Mouse (Mus musculus) heart, embryonic 16.5 days (tissue): ENCODE measurements around the gene Zranb3. TPM values are rescaled to one million over a fixed set of nuclear protein-coding genes. Genes with fewer than 3 reads are reported as not detected.

ENCODE experiments used
- ATAC-seq: fragments of 200-750 bp; cut with Nextera tagmentation; replicated peaks from 2 replicates; pipeline ENCODE4 v1.8.0; 2017; ENCODE audit warnings: moderate number of reproducible peaks; ENCODE audit not compliant: insufficient read depth, low FRiP score; ENCODE audit errors: extremely low read depth
- H3K27ac ChIP-seq: fragments of 300-500 bp; sonication (generic); 2 replicates; pipeline ENCODE4 v1.5.1; 2014; ENCODE audit warnings: mild to moderate bottlenecking, low read length, control low read depth, moderate library complexity
- H3K27me3 ChIP-seq: fragments of 300-500 bp; sonication (generic); 2 replicates; pipeline ENCODE4 v1.6.1; 2014; ENCODE audit warnings: low read length, mixed read lengths; ENCODE audit not compliant: control insufficient read depth, insufficient read depth
- H3K36me3 ChIP-seq: fragments of 300-500 bp; sonication (generic); 2 replicates; pipeline ENCODE4 v1.6.1; 2014; ENCODE audit not compliant: control insufficient read depth, insufficient read depth
- H3K4me1 ChIP-seq: fragments of 300-500 bp; sonication (generic); 2 replicates; pipeline ENCODE4 v1.6.1; 2014; ENCODE audit warnings: low read length, mixed read lengths; ENCODE audit not compliant: control insufficient read depth, insufficient read depth
- H3K4me2 ChIP-seq: fragments of 300-500 bp; sonication (generic); 2 replicates; pipeline ENCODE4 v1.6.1; 2014; ENCODE audit warnings: low read depth, mild to moderate bottlenecking, control low read depth, low read length
- H3K4me3 ChIP-seq: fragments of 300-500 bp; sonication (generic); 2 replicates; pipeline ENCODE4 v1.5.1; 2014; ENCODE audit warnings: mild to moderate bottlenecking, control low read depth, low read length
- H3K9ac ChIP-seq: fragments of 300-500 bp; sonication (generic); 2 replicates; pipeline ENCODE4 v1.6.1; 2014; ENCODE audit warnings: low read length, control low read depth
- H3K9me3 ChIP-seq: fragments of 300-500 bp; sonication (generic); replicated peaks from 2 replicates; pipeline ENCODE4 v1.6.1; 2016; ENCODE audit warnings: low read length; ENCODE audit not compliant: control insufficient read depth
- WGBS: fragments of 180-500 bp; shearing (Covaris S2); extraction: QIAGEN DNeasy Blood & Tissue Kit; methylation state at CpG from one replicate; pipeline ENCODE4 v1.1.7; 2014; 5-methylcytosine and 5-hydroxymethylcytosine counted together
- polyA plus RNA-seq: library from polyadenylated mRNA; unstranded; fragments of >200 nt; fragmentation: Nextera tagmentation; extraction: Ambion mirVana; gene quantifications from 2 replicates; pipeline ENCODE4 v1.2.1, GENCODE M21; 2015

Gene Zranb3
- polyA plus RNA-seq, 1 experiment from 2014 or later = 7.1 TPM

- WGBS = 82% methylated on average over 6 of the region's 6 CpGs
- Histone ChIP-seq H3K4me2 (no peak overlapping the region), H3K9me3 (no peaks in the 10 kb centered on the region), H3K27ac (no peak overlapping the region), H3K4me1 (no peaks in the 10 kb centered on the region; the same call in 1 of the 2 replicates), H3K9ac (no peak overlapping the region), H3K36me3 (no peaks in the 10 kb centered on the region), H3K4me3 (no peak overlapping the region), H3K27me3 (no peaks in the 10 kb centered on the region)
- ATAC-seq = no peak
Measured at GRCm38 (mm10) chr1:128064716-128065115, 38.1 kb downstream of the Zranb3 start.

- 77% methylated on average over 1 of the region's 1 CpGs for WGBS
- Histone ChIP-seq H3K4me3 (no peak overlapping the region), H3K36me3 (no peaks in the 10 kb centered on the region), H3K4me2 (no peak overlapping the region), H3K27ac (no peak overlapping the region), H3K9ac (no peak overlapping the region), H3K27me3 (no peaks in the 10 kb centered on the region), H3K4me1 (no peaks in the 10 kb centered on the region), H3K9me3 (no peaks in the 10 kb centered on the region)
- ATAC-seq = no peak
Measured at GRCm38 (mm10) chr1:128062167-128062566, 40.7 kb downstream of the Zranb3 start.

- no peaks in the 10 kb centered on the region for H3K27me3 ChIP-seq
- no peaks in the 10 kb centered on the region for H3K4me1 ChIP-seq
- no peaks in the 10 kb centered on the region for H3K9me3 ChIP-seq
- no peak overlapping the region for H3K4me2 ChIP-seq
- no peak overlapping the region for H3K27ac ChIP-seq
- WGBS = 71% methylated on average over 1 of the region's 1 CpGs
- no peaks in the 10 kb centered on the region for H3K36me3 ChIP-seq
- H3K9ac ChIP-seq = no peak overlapping the region
- no peak overlapping the region for H3K4me3 ChIP-seq
- ATAC-seq = no peak
Measured at GRCm38 (mm10) chr1:128061401-128061800, 41.4 kb downstream of the Zranb3 start.

- H3K4me3 ChIP-seq = no peak overlapping the region
- H3K9me3 ChIP-seq = no peaks in the 10 kb centered on the region
- no peaks in the 10 kb centered on the region for H3K27me3 ChIP-seq
- H3K9ac ChIP-seq = no peak overlapping the region
- WGBS = 51% methylated on average over 8 of the region's 8 CpGs
- H3K4me2 ChIP-seq = no peak overlapping the region
- H3K36me3 ChIP-seq = no peaks in the 10 kb centered on the region
- ATAC-seq = no peak
- no peak overlapping the region for H3K27ac ChIP-seq
- no peaks in the 10 kb centered on the region for H3K4me1 ChIP-seq
Measured at GRCm38 (mm10) chr1:128060655-128061344, 42.0 kb downstream of the Zranb3 start.

GRCm38 (mm10) chr1:128058625-128059024 is 44.2 kb downstream of the Zranb3 start:
- no peak overlapping the region for H3K9ac ChIP-seq
- H3K27ac ChIP-seq = no peak overlapping the region
- no peaks in the 10 kb centered on the region for H3K4me1 ChIP-seq
- no peak overlapping the region for H3K4me2 ChIP-seq
- 92% methylated on average over 5 of the region's 5 CpGs for WGBS
- no peak for ATAC-seq
- H3K9me3 ChIP-seq = no peaks in the 10 kb centered on the region
- H3K27me3 ChIP-seq = no peaks in the 10 kb centered on the region
- H3K36me3 ChIP-seq = no peaks in the 10 kb centered on the region
- H3K4me3 ChIP-seq = no peak overlapping the region

GRCm38 (mm10) chr1:128057269-128057668 is 45.6 kb downstream of the Zranb3 start:
- WGBS = 92% methylated on average over 4 of the region's 4 CpGs
- no peak for ATAC-seq
- H3K27me3 ChIP-seq = no peaks in the 10 kb centered on the region
- H3K4me1 ChIP-seq = no peaks in the 10 kb centered on the region
- no peaks in the 10 kb centered on the region for H3K9me3 ChIP-seq
- no peaks in the 10 kb centered on the region for H3K36me3 ChIP-seq
- H3K4me2 ChIP-seq = no peak overlapping the region
- H3K27ac ChIP-seq = no peak overlapping the region
- H3K4me3 ChIP-seq = no peak overlapping the region
- no peak overlapping the region for H3K9ac ChIP-seq

GRCm38 (mm10) chr1:128046920-128047319 is 55.9 kb downstream of the Zranb3 start:
- Histone ChIP-seq H3K4me3 (no peak overlapping the region), H3K4me2 (no peak overlapping the region), H3K36me3 (no peaks in the 10 kb centered on the region), H3K4me1 (0 out of 2 replicates have a peak, but pooled peaks cover 2% of the 10 kb centered on the region), H3K27me3 (no peaks in the 10 kb centered on the region), H3K9ac (no peak overlapping the region), H3K27ac (no peak overlapping the region), H3K9me3 (0 out of 2 replicates have a peak, but pooled peaks cover 2% of the 10 kb centered on the region)
- ATAC-seq = no peak
- 56% methylated on average over 7 of the region's 7 CpGs for WGBS

GRCm38 (mm10) chr1:128046455-128046854 is 56.4 kb downstream of the Zranb3 start:
- Histone ChIP-seq H3K36me3 (no peaks in the 10 kb centered on the region), H3K4me1 (0 out of 2 replicates have a peak, but pooled peaks cover 2% of the 10 kb centered on the region), H3K27me3 (no peaks in the 10 kb centered on the region), H3K27ac (no peak overlapping the region), H3K9ac (no peak overlapping the region), H3K4me2 (no peak overlapping the region), H3K9me3 (0 out of 2 replicates have a peak, but pooled peaks cover 2% of the 10 kb centered on the region), H3K4me3 (no peak overlapping the region)
- ATAC-seq = no peak
- 64% methylated on average over 2 of the region's 2 CpGs for WGBS

- Histone ChIP-seq H3K4me2 (no peak overlapping the region), H3K9me3 (0 out of 2 replicates have a peak, but pooled peaks cover 2% of the 10 kb centered on the region), H3K4me3 (no peak overlapping the region), H3K27me3 (no peaks in the 10 kb centered on the region), H3K36me3 (no peaks in the 10 kb centered on the region), H3K9ac (no peak overlapping the region), H3K27ac (no peak overlapping the region), H3K4me1 (0 out of 2 replicates have a peak, but pooled peaks cover 2% of the 10 kb centered on the region)
- WGBS = 88% methylated on average over 4 of the region's 4 CpGs
- ATAC-seq = no peak
Measured at GRCm38 (mm10) chr1:128044181-128044580, 58.7 kb downstream of the Zranb3 start.
